Mouse (Mus musculus): ENCODE measurements at regions not wholly inside any gene's neighbourhood (a gene's known extent, or its start where the extent isn't known, plus 50 kb on each side); places are given as distances from the start of the nearest gene placed in this dataset.

GRCm38 (mm10) chr5:91692292-91692691 is 174.9 kb downstream of the Parm1 start:
- no peak for DNase-seq (ENCODE audit: extremely low read depth)
- H3K27ac ChIP-seq (ENCODE audit: insufficient read depth, low read depth), result no peak overlapping the region
- H3K9ac ChIP-seq (ENCODE audit: insufficient read depth, low read depth), result no peak overlapping the region
- dilution Hi-C loops (cut with MboI; ENCODE audit: extremely low pct_ligation_motif_present, extremely low pct_unique_long_range_greater_than_20kb, low sequenced_read_pairs) (no loop called here), in situ Hi-C loops (cut with MboI; ENCODE audit: low pct_ligation_motif_present, low pct_unique_long_range_greater_than_20kb, low sequenced_read_pairs) (no loop called here)
- TF ChIP-seq EP300 (IDR thresholded peaks at IDR 0.05; ENCODE audit: low read length), result no peak
- TF ChIP-seq ZKSCAN1 (IDR thresholded peaks at IDR 0.05; ENCODE audit: borderline replicate concordance, low read depth, low read length), result no peak
- TF ChIP-seq MEF2A (IDR thresholded peaks at IDR 0.05; ENCODE audit: borderline replicate concordance, low read depth, low read length), result no peak
- no peak for TF ChIP-seq ELF1 (IDR thresholded peaks at IDR 0.05; ENCODE audit: low read depth, low read length)
- no peak for TF ChIP-seq TCF12 (IDR thresholded peaks at IDR 0.05; ENCODE audit: low read depth, low read length)
- TF ChIP-seq HCFC1 (IDR thresholded peaks at IDR 0.05; ENCODE audit: low read depth, low read length), result no peak
- TF ChIP-seq SIN3A (IDR thresholded peaks at IDR 0.05; ENCODE audit: low read length), result no peak
- no peak for TF ChIP-seq NRF1 (IDR thresholded peaks at IDR 0.05; ENCODE audit: low read depth, low read length)
- TF ChIP-seq GABPA (IDR thresholded peaks at IDR 0.05; ENCODE audit: insufficient replicate concordance, low read depth, low read length), result no peak
- TF ChIP-seq USF1 (IDR thresholded peaks at IDR 0.05; ENCODE audit: low read depth, low read length), result no peak
- TF ChIP-seq POLR2AphosphoS2 (IDR thresholded peaks at IDR 0.05; ENCODE audit: low read depth, low read length), result no peak
- no peak for TF ChIP-seq ETS1 (conservative IDR thresholded peaks at IDR 0.05; ENCODE audit: low read depth, low read length)
- TF ChIP-seq KAT2A (IDR thresholded peaks at IDR 0.05; ENCODE audit: insufficient replicate concordance, low read length), result no peak
- no peak for TF ChIP-seq MAZ (IDR thresholded peaks at IDR 0.05; ENCODE audit: low read depth, low read length)
- H3K36me3 ChIP-seq (replicated peaks in 1 of 2; ENCODE audit: control insufficient read depth in 1 of 2, insufficient read depth in 1 of 2, low read length in 1 of 2), result no peaks in the 10 kb centered on the region
- no peak overlapping the region for H3K4me3 ChIP-seq (replicated peaks in 1 of 3; ENCODE audit: low read depth in 2 of 3, low read length in 2 of 3, poor library complexity in 1 of 3)
- H3K4me1 ChIP-seq (ENCODE audit: control insufficient read depth in 1 of 2, insufficient read depth in 2 of 2), result peaks cover 11 to 39% of the 10 kb centered on the region in 2 experiments
- H3K79me2 ChIP-seq (replicated peaks; ENCODE audit: control insufficient read depth, extremely low read depth, insufficient read depth, poor library complexity, severe bottlenecking), result no peaks in the 10 kb centered on the region
- no peak overlapping the region for H3K4me2 ChIP-seq (ENCODE audit: insufficient read depth, low read depth, poor library complexity, severe bottlenecking)
- no peaks in the 10 kb centered on the region for H3K9me3 ChIP-seq (replicated peaks; ENCODE audit: low read length)
- no peaks in the 10 kb centered on the region for H3K27me3 ChIP-seq (replicated peaks)

- H3K4me1 ChIP-seq (ENCODE audit: control insufficient read depth in 1 of 2, insufficient read depth in 2 of 2), result no peaks in the 10 kb centered on the region; a peak in 1 of 4 replicates
- no peak overlapping the region for H3K9ac ChIP-seq (ENCODE audit: insufficient read depth, low read depth)
- H3K9me3 ChIP-seq (replicated peaks; ENCODE audit: low read length), result no peaks in the 10 kb centered on the region
- H3K4me2 ChIP-seq (ENCODE audit: insufficient read depth, low read depth, poor library complexity, severe bottlenecking), result no peak overlapping the region
- H3K4me3 ChIP-seq (replicated peaks in 1 of 3; ENCODE audit: low read depth in 2 of 3, low read length in 2 of 3, poor library complexity in 1 of 3), result no peak overlapping the region
- no peak for DNase-seq (ENCODE audit: extremely low read depth)
- TF ChIP-seq MAFK (IDR thresholded peaks at IDR 0.05; ENCODE audit: insufficient replicate concordance, low read length) (no peak), JUND (conservative IDR thresholded peaks at IDR 0.05; ENCODE audit: low read depth, low read length) (no peak), KAT2A (IDR thresholded peaks at IDR 0.05; ENCODE audit: insufficient replicate concordance, low read length) (no peak), ELF1 (IDR thresholded peaks at IDR 0.05; ENCODE audit: low read depth, low read length) (no peak)
- H3K36me3 ChIP-seq (replicated peaks in 1 of 2; ENCODE audit: control insufficient read depth in 1 of 2, insufficient read depth in 1 of 2, low read length in 1 of 2), result no peaks in the 10 kb centered on the region
- H3K27ac ChIP-seq (ENCODE audit: insufficient read depth, low read depth), result no peak overlapping the region
- dilution Hi-C loops (cut with MboI; ENCODE audit: extremely low pct_ligation_motif_present, extremely low pct_unique_long_range_greater_than_20kb, low sequenced_read_pairs), result no loop called here
- no peaks in the 10 kb centered on the region for H3K79me2 ChIP-seq (replicated peaks; ENCODE audit: control insufficient read depth, extremely low read depth, insufficient read depth, poor library complexity, severe bottlenecking)
- H3K27me3 ChIP-seq (replicated peaks), result no peaks in the 10 kb centered on the region
- in situ Hi-C loops (cut with MboI; ENCODE audit: low pct_ligation_motif_present, low pct_unique_long_range_greater_than_20kb, low sequenced_read_pairs), result no loop called here
Measured at GRCm38 (mm10) chr5:91678727-91679126, 161.3 kb downstream of the Parm1 start.
